Mouse (Mus musculus): ENCODE measurements around the gene Cops9.
A peak's percentile ranks its signal among the peaks of the same experiment; 100 is the strongest.

Gene Cops9

GRCm38 (mm10) chr1:92641514-92642272 is at the start of gene Cops9:
Cops9 (minus strand) TSS chr1:92641985.
- DNase-seq, result peak; percentile 91

DNA sequence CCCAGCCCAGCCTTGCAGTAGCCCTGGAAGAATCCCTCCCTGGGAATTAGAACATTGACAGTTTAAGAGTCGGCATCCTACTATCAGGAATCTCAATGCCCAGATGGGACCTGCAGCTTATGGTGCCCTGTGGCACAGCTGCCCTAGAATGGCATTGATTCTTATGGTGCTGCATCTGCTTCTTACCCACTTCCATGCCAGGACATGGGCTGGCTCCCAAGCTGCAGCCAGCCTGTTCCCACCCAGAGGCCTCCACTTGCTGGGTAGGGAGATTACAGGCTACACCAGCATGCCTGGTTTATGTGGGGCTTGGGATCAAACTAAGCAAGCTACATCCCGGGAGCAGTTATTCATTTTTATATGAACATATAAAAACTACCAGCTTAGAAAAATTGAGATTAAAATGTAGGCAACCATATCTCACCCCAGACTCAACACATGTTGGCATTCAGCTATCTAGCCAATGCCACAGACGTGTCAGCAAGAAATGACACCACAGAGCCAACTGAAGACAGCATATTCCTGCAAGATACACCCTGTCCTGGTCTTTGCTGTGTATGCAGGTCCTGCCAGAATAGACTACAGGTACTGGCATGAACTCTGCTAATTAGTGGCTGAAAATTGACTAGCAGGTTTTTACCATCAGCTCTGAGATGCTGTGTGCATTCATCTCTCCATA is 49.5 kb upstream of the Cops9 start:
- DNase-seq, result no peak

GRCm38 (mm10) chr1:92686994-92687393 is 45.2 kb upstream of the Cops9 start:
- DNase-seq, result no peak

GRCm38 (mm10) chr1:92683151-92683550 is 41.4 kb upstream of the Cops9 start:
- no peak for DNase-seq

DNA sequence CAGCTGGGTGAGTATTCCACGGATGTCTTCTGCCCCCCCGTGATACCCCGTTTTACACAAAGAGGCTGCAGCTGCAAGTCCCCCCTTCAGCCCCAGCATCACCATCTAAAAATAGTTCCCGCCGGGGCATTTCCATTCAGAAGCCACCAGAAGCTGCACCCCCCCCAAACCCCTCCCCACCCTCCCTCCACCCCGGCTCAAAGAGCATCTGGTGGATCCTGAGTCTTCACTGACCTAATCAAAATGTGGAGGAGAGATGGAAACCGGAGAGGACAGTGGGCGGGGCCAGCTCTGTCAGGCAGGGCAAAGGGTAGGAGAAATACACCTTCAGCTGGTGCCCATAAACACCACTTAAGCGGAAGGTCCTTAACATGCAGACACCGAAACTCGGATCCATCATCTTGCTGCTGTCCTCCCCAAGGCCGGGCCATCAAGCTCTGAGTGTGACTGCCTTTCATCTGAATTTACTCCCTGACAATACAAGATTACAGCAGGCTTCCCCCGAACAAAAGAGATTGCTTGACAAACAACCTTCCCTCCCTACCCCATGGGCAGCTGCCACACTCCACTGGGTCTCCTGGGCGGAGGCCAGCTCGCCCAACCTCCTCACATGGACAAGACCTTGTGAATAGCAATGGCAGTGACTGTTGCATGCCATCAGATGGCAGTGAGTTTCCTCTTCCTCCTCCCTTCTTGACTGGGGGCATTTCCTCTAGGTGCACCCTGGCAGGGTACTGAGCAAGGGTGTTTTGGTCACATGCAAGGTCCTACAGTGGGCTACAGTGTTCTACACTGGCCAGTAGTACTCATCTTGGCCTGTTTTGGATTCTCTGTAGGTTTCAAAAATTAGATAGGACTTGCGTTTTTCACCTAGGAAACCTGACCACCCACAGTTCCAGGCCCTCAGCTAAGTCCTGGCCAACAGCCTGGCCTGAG is 39.2 kb upstream of the Cops9 start:
- peak; percentile 80 for DNase-seq

DNA sequence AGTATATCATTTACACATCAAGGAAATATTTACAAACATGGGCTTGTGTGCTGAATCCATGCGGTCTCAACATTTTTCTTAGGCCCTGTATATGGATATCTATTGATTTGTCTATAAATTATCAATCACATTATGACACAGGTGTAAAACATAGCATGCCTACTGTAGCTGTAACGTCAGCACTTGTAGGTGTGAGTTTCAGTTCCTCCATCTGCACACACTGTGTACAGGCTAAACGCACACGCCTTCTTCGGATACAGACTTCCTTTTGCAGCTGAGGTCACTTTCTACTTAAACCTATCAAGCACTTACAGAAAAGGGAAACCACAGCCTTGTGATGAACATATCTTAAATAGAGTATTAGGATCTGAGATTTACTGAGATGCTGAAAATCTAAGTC is 37.0 kb upstream of the Cops9 start:
- no peak for DNase-seq

DNA sequence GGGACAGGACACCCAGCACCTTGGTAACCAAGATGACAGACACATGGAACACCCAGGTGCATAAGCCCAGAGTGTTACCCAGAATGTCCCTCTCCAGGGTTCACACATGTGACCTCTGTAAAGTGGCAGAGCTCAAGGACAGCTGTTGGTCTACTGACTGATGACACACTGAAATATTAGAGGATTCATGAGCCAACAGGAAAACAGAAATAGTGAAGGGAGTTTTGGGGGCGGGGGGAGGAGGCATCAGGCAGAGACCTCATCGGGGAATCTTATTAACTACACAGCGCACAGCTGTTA is 34.8 kb upstream of the Cops9 start:
- DNase-seq, result no peak

GRCm38 (mm10) chr1:92675932-92676675 is 34.3 kb upstream of the Cops9 start:
- DNase-seq, result no peak

- no peak for DNase-seq
These were observed 31.5 kb upstream of the Cops9 start for GRCm38 (mm10) chr1:92673258-92673782.

DNA sequence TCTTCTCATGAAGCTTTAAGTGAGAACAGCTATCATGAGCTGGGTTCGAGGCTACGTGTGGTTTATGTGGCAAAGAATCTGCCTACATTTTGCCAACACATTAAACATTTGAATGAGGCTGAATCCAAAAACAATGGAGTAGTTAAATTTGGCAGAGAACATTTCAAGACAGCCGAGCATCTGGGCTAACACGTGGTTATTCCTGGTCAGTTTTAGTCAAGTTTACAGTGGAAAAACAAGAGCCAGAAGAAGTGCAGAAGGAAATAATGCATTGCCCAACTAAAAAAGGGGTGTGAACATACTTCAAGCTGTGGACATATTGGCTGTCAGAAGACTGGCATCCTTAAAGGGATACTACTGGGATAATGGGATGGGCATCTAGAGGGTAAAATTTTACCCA is 29.5 kb upstream of the Cops9 start:
- DNase-seq, result no peak

- DNase-seq, result no peak
These were observed 27.6 kb upstream of the Cops9 start for GRCm38 (mm10) chr1:92669430-92669829.

DNA sequence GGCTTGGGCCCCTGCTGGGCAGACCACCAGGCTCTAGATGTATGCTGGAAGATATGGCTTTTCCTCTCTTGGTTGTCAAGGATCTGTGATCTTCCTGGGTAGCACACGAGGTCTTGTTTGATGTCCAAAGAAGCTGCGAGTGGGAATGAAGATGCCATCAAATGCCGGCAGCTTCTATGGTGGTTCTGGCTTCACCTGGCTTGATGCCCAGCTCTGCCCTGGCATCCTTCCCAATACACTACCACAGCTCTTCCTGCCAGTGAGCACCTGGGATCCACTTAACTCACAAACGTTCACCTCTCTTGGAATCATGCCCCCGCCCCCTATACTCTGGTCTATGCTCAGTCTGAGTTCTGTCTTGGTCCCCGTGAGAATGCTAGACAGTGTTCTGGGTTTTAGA is 25.3 kb upstream of the Cops9 start:
- no peak for DNase-seq

GRCm38 (mm10) chr1:92659392-92659791 is 17.6 kb upstream of the Cops9 start:
- DNase-seq, result no peak

DNA sequence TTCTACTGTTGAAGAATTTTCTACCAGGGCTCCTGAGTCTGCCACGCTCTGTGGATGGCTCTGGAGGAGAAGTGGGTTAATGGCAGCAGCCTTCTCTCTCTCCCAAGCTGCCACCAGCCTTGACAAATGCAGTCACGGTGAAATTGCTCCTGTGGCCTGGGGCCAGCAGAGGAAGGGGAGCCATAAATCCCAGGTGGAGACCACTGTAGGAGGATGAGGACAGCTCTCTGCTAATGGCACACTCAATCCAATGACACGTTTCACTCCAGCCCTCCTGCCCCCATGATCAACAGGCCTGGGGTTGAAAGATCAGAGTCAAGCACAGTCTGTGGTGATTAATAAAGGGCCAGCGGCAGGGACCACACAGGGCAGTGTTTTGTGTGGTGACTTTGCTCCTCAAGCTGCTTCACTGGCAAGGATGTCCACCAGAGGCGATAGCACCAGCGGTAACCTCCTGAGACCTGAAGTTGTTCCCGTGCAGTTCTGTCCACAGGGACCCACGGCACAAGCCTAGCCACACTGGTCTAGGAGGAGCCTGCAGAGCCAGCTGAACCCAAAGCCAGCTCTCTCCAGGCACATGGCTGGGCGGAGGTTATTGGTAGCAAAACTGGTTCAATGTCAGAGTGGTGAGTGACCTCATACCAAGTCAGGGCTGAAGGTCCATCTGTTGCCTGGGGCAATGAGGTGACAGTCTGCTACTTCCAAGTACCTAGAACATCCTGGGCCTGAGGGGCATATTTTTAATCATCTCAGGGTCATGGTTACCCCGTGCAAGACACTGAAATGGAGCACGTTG is 15.4 kb upstream of the Cops9 start:
- no peak for DNase-seq

- no peak for DNase-seq
These were observed 12.9 kb upstream of the Cops9 start for GRCm38 (mm10) chr1:92654676-92655075.

GRCm38 (mm10) chr1:92653179-92653578 is 11.4 kb upstream of the Cops9 start:
- no peak for DNase-seq

- DNase-seq, result no peak
These were observed 9.7 kb upstream of the Cops9 start for GRCm38 (mm10) chr1:92651467-92651866.

DNA sequence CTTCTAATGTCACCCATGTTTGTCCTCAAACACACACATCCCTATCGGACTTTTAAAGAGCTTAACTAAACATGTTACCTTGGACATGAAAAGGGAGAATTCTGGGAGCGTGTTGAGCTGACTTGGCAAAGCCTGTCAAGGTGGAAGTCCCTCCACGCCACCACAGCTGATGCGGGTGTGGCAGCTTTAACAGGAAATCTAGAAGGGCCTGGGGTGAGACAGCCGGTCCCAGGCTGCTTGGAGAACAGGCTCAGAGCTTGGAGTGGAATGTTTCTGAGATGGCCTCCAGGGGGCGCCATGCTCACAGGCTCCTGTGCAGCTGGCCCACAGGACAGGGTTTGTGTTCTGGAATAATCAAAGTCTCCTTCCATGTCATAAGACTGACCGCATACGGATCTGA is 6.9 kb upstream of the Cops9 start, which contains the start of gene Otos:
Gene Otos (minus strand): TSS at position 169 of the 400 bp plus-strand sequence.
- peak; percentile 60 for DNase-seq

DNA sequence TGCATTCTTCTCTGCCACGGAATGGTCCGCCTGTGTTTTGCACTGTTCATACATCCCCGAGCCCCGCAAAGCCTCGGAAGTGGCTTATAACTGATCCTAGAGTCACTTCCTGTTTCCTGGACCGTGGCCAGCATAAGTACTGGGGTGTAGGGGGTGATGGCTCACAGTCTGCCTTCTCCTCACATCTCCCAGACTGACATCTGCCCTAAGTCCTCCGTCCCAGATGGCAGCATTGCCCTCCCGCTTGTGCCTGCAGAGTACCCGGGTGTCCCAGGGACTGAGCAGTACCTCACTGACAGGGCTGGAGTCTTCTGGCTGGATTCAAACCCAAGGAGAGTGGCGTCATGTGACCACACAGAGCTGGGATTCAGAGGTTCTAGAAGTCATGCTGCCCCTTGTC is 6.4 kb upstream of the Cops9 start:
- DNase-seq, result no peak

DNA sequence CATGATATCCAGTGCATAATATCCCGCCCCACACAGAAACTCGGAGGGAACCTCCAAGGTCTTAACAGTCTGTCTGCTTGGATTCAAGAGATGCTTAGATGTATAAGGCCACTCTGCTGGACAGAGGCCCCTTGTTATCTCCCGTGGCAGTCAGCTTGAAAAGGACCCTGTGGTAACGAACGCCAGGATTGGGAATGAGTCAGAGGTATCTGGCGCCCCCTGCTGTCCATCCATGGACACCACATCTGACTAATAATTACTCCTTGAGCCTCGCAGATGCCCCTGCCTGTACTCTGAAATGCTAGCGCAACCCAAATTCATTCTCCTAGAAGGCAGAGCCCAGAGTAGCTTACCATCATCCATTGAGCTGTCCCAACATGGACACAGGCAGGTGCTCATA is 6.0 kb upstream of the Cops9 start:
- DNase-seq, result peak; percentile 61

DNA sequence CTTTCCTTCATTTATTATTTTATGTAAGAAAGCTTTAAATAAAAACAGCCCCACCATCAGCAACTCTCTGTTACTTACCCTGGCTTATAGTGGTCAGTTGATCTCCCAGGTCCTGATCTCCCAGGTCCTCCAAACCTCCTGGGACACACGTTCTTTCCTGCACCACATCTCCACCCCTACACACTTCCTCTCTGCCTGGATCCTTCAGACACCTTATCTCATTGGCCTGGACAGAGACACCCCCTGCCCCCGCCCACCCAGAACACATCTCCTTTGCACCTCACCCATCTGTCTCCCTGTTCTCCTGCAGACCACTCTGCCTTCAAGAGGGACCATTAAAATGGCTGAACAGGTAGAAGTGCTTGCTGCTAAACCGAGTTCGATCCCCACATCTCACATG is 5.2 kb upstream of the Cops9 start:
- no peak for DNase-seq

- DNase-seq, result no peak
These were observed 4.8 kb upstream of the Cops9 start for GRCm38 (mm10) chr1:92646601-92647000.
